Mouse (Mus musculus) c-Kit-negative CD71-positive TER-119-positive erythroid progenitor cells, embryonic 14.5 days (primary cell): ENCODE data around the gene Ppp3ca.
"Not testable (repeated sequence)": the region's sequence is repeated elsewhere in the genome, so short reads cannot be mapped to it uniquely, and the experiment has no call there.

Experiments used
- DNase-seq: peaks from one replicate; pipeline ENCODE4 v3.0.0-alpha.2; 2013; ENCODE audit warnings: low read depth, low spot score

Ppp3ca gene

DNA sequence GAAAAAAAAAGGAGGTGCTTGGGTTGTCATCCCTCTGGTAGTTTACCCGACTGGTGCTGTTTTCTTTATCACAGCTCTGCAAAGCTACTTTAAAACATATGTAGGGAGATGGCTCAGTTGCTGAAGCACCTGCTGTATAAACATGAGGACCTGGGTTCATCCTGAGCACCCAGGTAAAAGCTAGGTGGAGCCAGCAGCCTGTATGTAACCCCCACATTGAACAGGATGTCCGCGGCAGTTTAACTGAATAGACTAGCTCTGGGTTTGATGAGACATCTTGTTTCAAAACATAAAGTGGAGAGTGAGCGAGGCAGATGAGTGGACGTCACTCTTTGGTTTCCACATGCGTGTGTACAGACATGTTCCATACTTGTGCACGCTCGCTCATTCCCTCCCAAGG lies 16.5 kb downstream of the Ppp3ca start:
- DNase-seq: no peak

DNA sequence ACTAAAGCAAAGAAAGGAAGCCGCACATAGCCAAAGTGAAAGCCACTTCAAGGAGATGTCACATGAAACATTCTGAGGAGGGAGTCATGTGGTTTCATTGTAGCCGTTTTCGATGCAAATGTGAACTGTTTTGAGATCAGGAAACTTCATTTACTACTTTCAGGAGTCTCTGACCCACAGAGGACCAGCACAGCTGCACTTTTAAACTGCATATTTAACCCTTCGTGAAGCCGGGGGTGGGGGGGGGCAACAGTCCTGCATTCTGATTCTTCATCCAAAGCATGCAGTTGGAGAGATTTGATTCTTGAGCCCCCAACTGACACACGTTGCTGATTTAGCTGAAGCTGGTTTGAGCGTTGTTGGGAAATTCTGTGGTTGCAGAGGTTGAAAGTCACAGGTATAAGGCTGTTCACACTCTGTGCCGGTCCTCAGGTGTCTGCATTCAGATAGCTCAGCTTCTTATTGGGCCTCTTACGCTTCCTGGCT lies 18.2 kb downstream of the Ppp3ca start:
- DNase-seq: no peak

DNA sequence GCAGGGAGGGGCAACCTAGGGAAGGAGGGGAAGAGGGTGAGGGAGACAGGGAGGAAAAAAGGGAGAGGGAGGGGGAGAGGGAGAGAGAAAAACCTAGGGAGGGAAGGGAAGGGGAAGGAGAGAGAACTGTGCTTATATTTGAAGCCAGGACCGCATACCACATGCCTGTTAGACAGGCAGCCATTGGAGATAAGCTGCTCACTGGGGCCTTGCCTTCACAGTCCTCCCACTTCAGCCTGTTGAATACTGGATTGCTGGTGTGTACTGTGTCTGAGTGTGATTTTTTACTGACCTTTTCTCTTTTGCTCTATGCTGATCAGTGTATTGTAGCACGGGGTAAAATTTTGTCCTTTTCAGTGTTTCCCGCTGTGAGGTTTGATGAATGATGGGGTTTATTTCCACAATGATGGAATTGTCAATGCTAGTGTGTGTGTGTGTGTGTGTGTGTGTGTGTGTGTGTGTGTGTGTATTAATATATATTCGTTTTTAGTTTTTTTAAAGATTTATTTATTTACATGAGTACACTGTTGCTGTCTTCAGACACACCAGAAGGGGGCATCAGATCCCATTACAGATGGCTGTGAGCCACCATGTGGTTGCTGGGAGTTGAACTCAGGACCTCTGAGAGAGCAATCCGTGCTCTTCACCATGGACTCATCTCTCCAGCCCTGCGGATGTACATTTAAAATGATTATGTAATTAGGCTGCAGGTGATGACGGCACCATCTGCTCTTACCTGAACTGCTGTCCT lies 20.0 kb downstream of the Ppp3ca start:
- DNase-seq: no peak

DNA sequence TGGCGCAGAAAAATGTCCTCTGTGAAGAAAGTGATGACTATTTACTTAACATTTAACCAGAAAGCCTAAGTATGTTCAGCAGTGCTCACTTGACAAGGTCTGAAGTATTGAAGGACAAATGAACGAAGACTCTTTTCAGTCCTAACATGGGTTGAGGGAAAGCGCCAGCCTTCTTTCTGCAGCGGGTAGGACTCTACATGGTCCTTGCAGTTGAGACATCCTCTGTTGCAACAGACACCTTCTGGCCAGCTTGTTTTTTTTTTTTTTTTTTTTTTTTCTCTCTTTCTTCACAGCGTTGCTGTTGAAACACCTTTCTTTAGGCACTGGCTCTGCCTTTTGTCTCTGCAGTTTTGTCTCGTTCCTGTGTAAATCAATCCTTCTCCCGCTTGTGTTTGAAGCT lies 22.1 kb downstream of the Ppp3ca start:
- no peak for DNase-seq

DNA sequence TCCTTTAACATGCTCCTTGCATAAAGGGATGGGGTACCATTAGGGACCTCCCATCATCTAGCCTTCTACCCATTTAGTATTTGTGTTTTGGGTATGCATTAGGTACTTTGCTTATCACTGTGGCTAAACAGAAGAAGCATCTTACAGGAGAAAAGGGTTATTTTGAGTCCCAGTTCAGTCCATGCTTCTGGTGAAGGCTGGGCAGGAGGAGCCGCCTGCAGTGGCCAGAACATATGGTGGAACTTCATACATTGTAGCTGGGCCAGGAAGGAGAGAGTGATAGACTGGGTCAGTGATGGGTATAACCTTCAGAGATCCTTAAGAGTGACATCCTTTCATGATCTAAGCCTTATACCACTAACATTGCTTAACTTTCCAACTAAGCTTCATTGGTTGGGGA lies 23.6 kb downstream of the Ppp3ca start:
- no peak for DNase-seq

DNA sequence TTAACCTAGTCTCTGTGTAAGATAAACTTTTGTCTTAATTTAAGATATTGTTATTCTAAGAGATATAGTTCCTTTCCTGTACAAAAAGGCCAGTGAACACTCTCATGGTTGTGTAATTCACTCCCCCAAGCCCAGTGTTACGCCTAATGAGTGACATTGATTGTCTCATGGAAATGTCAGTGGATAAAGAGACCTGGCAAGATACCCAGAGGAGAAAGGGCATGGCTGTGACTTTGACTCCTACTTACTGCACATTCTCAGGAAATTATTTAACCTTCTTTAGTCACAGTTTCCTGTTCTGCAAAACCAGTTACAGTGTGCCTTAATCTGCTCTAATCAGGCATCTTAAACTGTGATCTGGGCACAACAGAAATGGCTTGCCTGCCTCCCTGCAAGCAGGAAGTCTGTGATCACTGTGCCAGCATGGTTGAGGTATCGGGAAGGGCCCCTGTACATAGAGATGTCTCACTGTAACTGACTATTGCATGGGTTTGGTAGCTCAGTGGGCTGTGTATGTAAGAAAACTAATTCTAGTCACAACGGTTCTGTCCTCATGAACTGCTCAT lies 27.8 kb downstream of the Ppp3ca start:
- DNase-seq: no peak

DNA sequence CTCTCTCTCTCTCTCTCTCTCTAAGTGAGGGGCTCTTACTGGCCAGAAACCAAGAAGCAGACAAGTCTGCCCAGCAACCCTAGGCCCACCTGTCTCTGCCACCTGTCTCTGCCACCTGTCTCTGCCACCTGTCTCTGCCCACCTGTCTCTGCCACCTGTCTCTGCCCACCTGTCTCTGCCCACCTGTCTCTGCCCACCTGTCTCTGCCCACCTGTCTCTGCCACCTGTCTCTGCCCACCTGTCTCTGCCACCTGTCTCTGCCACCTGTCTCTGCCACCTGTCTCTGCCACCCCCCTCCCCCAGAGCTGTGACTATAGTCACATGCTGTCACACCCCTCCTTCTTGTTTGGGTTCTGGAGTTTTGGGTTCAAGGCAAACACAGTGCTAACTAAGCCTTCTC lies 29.8 kb downstream of the Ppp3ca start:
- not testable (repeated sequence) for DNase-seq

- DNase-seq: no peak
Measured at GRCm38 (mm10) chr3:136700447-136701009, 30.6 kb downstream of the Ppp3ca start.

DNA sequence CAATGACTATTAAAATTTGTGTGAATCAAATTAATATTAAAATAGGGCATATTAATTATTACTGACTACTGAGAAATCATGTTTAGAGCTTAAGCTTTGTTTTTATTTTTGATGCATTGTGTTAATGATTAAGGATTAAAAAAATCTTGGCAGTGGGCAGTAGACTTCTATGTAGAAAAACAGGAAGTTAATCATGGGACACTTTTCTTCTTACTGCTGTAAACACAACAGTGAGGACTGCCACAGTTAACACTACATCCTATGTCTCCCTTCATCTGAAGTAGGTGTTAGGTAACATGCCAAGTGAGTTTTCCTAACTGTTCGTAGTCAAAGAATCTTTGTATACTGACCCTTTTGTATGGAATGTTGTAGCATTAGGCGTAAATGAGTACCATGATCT lies 32.9 kb downstream of the Ppp3ca start:
- DNase-seq: no peak

GRCm38 (mm10) chr3:136704515-136705247 lies 34.8 kb downstream of the Ppp3ca start:
- DNase-seq: no peak

DNA sequence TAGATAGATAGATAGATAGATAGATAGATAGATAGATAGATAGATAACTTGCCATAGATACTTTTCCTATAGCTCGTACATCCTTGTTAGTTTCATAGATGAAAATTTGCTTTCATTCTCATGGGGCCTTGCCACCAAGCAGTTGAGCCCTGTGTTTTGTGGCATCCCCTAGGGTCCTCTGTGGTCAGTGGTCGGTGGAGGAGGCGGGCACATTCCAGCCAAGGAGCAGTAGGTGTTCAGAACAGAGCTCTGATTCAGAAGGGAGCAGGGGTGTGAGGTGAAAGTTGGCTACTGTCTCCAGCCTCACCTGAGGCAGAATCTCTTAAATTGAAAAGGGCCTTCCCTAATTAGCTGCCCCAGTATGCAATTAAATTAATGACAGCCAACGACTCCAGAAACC lies 36.1 kb downstream of the Ppp3ca start:
- no peak for DNase-seq

DNA sequence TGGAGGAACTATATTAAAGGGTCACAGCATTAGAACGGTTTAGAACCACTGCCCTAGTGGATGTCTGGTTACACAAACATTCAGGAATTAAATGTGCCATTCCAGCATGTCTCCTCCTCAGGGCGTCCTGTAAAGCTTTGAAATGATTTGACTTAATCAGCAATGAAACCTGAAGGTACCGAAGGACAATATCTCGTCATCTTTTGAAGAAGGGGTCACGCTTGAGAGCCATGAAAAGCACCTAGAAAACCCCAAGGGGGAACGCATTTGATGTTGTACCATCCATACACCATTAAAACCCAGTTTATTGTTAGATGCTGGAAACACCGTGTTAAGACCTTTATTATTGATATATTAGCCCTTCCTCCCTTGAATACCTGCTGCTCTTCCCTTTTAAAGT lies 36.8 kb downstream of the Ppp3ca start:
- no peak for DNase-seq

- DNase-seq: no peak
Measured at GRCm38 (mm10) chr3:136707222-136708019, 37.5 kb downstream of the Ppp3ca start.

DNA sequence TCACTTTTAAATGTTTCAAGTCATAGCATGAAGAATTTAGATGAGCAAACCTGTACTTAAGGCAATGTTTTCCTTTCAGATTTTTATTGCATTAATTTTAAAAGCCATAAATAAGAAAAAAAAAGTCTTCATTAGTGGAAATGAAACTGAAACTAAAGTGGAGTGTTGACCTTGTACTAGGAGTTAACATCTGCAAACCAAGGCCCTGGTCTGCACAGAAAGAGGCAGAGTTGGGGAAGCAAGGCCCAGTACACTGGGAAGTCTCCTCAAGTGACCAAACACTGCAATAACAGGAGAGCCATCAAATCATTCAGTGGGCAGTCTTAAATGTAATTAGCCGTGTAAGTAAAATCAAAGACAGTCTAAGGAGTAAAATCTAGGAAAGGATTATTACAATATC lies 38.3 kb downstream of the Ppp3ca start:
- DNase-seq: no peak

DNA sequence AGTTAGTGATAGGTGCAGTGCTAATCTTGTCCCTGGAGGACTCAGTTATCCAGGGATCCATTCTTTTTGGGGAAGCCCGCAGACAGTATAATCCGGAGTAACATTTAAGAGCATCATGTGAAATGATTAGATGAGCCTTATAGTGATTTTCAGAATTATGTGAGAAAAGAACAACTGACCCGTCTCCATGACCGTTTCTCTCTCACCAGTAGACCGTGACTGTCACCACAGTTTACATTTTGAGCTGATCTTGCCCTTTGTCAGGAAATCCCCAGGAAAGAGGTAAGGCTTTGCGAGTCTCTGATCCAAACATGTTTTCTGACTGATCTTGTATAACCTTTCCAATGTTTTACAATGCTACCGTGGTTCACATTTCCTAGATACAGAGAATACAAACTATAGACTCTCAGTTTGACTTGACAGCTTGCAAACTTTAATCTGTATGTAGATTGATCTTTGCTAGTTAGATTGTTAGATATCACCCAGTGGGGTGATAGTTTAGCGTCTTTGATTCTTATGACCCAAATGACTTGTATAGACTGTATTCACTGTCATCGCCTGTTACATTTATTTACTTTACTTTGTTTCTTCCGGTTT lies 40.5 kb downstream of the Ppp3ca start:
- no peak for DNase-seq

DNA sequence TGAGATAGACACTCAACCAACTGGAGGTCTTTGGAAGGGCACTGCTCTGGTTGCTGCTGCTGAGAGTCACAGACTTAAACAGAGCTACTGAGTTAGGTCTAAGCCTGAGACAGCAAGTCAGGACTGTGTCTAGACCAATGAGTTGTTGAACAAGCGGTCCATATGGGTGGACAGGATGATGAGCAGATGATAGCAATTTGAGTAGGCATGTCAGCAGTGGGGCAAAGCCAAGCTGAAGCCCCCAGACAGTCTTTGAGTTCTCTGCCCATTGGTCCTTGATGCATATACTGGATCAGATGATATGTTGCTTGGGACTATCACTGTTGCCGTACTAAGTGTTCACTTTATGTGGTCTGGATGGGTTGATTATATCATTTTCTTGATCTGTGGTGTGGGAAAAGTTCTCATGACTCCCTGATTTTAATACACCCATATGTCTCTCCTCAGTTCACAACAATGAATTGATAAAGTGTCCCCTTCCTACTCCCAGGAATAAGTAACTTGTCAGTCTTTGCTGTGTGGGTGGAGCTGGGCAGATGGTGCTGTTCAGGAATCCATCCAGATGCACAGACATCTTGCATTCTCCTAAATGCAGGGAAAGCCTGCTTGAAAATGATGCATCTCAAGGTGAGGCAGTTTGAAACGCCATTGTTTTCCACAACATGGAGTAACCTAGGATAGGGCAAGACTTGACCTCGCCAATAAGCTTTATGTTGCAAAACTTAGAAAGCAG lies 44.5 kb downstream of the Ppp3ca start:
- no peak for DNase-seq

- no peak for DNase-seq
Measured at GRCm38 (mm10) chr3:136716247-136716646, 46.3 kb downstream of the Ppp3ca start.

DNA sequence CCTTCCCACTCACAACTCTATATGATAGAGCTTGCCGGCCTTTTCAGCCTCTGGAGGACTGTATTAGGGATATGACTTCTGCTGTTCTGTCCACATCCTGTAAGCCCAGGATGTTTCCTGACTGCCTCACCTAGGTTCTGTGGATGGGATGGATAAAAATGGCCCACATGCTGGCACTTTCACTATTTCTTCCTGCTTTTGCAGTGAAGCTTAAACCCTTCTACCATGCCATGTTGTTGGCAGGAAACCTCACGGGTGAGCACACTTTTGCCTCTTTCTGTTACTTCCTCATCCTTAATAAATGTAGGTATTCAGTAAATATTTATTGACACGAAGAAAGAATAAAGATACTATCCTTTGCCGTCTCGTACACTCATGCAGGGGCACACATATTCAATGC lies 48.5 kb downstream of the Ppp3ca start:
- DNase-seq: no peak

- no peak for DNase-seq
Measured at GRCm38 (mm10) chr3:136721241-136721640, 51.3 kb downstream of the Ppp3ca start.

DNA sequence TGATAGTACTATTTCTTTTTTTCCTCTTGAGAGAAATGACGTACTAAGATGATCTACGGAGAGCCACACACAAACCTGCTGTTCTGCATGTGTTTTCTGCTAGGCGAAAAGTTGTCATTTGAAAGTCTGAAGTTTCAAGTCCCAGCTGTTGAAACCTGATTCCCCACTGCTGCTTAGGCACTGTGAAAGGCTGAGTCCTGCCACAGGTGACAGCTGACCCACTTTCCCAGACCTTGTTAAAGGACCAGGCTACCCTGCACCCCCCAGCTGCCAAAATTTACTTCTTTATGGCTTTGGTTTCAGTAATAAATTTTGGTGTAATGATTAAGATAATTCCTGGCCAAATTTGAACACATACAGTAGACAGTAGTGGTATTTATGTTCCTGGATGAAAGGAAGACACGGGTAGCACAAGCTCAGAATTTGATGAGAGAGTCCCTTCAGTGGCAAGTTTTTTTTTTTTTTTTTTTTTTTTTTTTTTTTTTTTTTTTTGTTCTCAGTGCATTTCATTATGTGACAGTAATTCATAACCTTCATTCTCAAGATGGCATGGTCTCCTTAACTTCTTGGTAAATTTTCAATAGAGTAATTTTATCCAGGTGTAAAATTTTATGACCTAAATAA lies 52.0 kb downstream of the Ppp3ca start:
- DNase-seq: no peak
